9 mouse cellular contexts compared by ENCODE assay signal in the genomic region with DNA sequence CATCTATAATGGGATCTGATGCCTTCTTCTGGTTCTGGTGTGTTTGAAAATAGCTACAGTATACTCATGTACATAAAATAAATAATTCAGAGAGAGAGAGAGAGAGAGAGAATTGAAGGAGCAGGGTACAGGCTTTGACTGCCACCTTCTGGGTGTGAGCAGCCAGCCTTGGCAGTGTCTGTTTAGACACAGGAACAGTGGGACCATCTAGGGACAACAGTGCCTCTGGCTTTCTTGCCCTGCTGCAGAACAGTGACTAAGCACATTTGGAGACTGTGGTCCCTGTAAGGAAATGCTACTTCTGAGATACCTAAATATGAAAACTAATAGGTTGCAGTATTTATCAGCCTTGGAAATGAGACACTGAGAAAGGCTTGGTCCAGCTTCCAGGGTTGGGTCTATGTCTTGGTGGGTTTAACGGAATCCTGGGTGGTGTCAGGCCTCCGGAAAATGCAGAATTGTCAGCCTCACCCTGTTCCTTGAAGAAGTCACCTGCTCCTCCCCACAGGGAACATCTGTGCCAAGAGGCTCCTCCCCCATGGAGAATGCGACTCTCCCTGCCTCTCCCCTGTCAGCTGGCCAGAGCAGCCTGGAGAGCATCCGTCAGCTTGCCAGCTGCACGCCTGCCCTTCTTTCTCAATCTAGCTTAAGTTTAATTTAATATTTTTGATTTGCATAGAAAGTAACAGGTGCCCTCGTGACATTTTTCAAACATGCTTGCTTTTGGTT. TPM values are rescaled to one million over a fixed set of nuclear protein-coding genes. Genes with fewer than 3 reads are reported as not detected.
DNase-seq lines count a peak whose midpoint lies in the region; ATAC-seq and TF ChIP-seq lines count a peak whose summit lies in the region.
"Had no signal": no experiment of that assay in that cellular context is flagged by ENCODE, and none has a peak within 500 bp of the region (broad histone marks: within the 10 kb centered on the region; RNA-seq: fewer than 3 reads in every experiment).

No protein-coding gene starts in this region.

- no peaks in the 10 kb centered on the region for H3K4me1 ChIP-seq in hindbrain, postnatal 0 days (ENCODE audit: insufficient read depth, low read length)
- peaks cover 3% of the 10 kb centered on the region; the same call in 1 of the 2 replicates for H3K4me1 ChIP-seq in hindbrain, embryonic 11.5 days (replicated peaks; ENCODE audit: control insufficient read depth, insufficient read depth, low read length)
- H3K4me1 ChIP-seq in G1E (ENCODE audit: insufficient read depth, low read depth, low read length): peaks cover 80% of the 10 kb centered on the region
- peaks cover 77% of the 10 kb centered on the region for H3K4me1 ChIP-seq in liver, embryonic 15.5 days (replicated peaks)
- no peaks in the 10 kb centered on the region for H3K4me1 ChIP-seq in midbrain, embryonic 14.5 days (ENCODE audit: control insufficient read depth, insufficient read depth, low read length)

- peak; percentile 38 for TF ChIP-seq CTCF in hindbrain, postnatal 0 days (IDR thresholded peaks at IDR 0.05; ENCODE audit: low read depth)
- TF ChIP-seq CTCF in G1E (IDR thresholded peaks at IDR 0.05; ENCODE audit: low read depth, low read length): no peak

- no peak overlapping the region for H3K4me2 ChIP-seq in hindbrain, postnatal 0 days (ENCODE audit: low read depth, low read length)
- no peak overlapping the region for H3K4me2 ChIP-seq in hindbrain, embryonic 11.5 days (replicated peaks; ENCODE audit: low read depth, low read length)
- H3K4me2 ChIP-seq in liver, embryonic 15.5 days: peak overlapping the region; percentile 49
- no peak overlapping the region for H3K4me2 ChIP-seq in midbrain, embryonic 14.5 days (ENCODE audit: low read length)
- H3K4me2 ChIP-seq: neural tube, embryonic 13.5 days had no signal

- 42% methylated on average over 6 of the region's 6 CpGs for WGBS in hindbrain, postnatal 0 days
- 48% methylated on average over 6 of the region's 6 CpGs for WGBS in hindbrain, embryonic 11.5 days
- 28% methylated on average over 6 of the region's 6 CpGs for WGBS in liver, embryonic 15.5 days (ENCODE audit: insufficient replicate concordance)
- WGBS in midbrain, embryonic 14.5 days: 49% methylated on average over 6 of the region's 6 CpGs

- no peaks in the 10 kb centered on the region for H3K36me3 ChIP-seq in hindbrain, postnatal 0 days (ENCODE audit: insufficient read depth, low read length)
- no peaks in the 10 kb centered on the region for H3K36me3 ChIP-seq in hindbrain, embryonic 11.5 days (ENCODE audit: control insufficient read depth, insufficient read depth, low read length)
- H3K36me3 ChIP-seq in G1E (replicated peaks): no peaks in the 10 kb centered on the region
- 0 out of 2 replicates have a peak, but pooled peaks cover 8% of the 10 kb centered on the region for H3K36me3 ChIP-seq in liver, embryonic 15.5 days (replicated peaks)
- H3K36me3 ChIP-seq in midbrain, embryonic 14.5 days (ENCODE audit: control insufficient read depth, insufficient read depth, low read length): no peaks in the 10 kb centered on the region
- H3K36me3 ChIP-seq: neural tube, embryonic 13.5 days had no signal

- no peaks in the 10 kb centered on the region for H3K9me3 ChIP-seq in hindbrain, postnatal 0 days (ENCODE audit: low read length)
- no peaks in the 10 kb centered on the region for H3K9me3 ChIP-seq in hindbrain, embryonic 11.5 days (ENCODE audit: control insufficient read depth, low read length)
- 0 out of 2 replicates have a peak, but pooled peaks cover 4% of the 10 kb centered on the region for H3K9me3 ChIP-seq in G1E (replicated peaks)
- no peaks in the 10 kb centered on the region for H3K9me3 ChIP-seq in liver, embryonic 15.5 days (replicated peaks)
- H3K9me3 ChIP-seq in midbrain, embryonic 14.5 days (ENCODE audit: control insufficient read depth, low read length): no peaks in the 10 kb centered on the region
- H3K9me3 ChIP-seq: neural tube, embryonic 13.5 days had no signal

- H3K27ac ChIP-seq in hindbrain, postnatal 0 days: no peak overlapping the region
- no peak overlapping the region for H3K27ac ChIP-seq in hindbrain, embryonic 11.5 days (ENCODE audit: low read depth, low read length)
- peak overlapping the region; percentile 84 for H3K27ac ChIP-seq in liver, embryonic 15.5 days (replicated peaks)
- H3K27ac ChIP-seq in midbrain, embryonic 14.5 days (replicated peaks; ENCODE audit: low read depth, low read length): no peak overlapping the region
- H3K27ac ChIP-seq: neural tube, embryonic 13.5 days had no signal

- peak; percentile 30; the same call in 1 of the 2 replicates for ATAC-seq in hindbrain, postnatal 0 days
- no peak for ATAC-seq in hindbrain, embryonic 11.5 days (ENCODE audit: low FRiP score)
- ATAC-seq in G1E (ENCODE audit: extremely low read depth, insufficient number of reproducible peaks, low FRiP score, poor library complexity, severe bottlenecking): peak; percentile 58
- ATAC-seq in liver, embryonic 15.5 days (ENCODE audit: insufficient read depth): peak; percentile 74
- ATAC-seq in midbrain, embryonic 14.5 days (ENCODE audit: low FRiP score, low TSS enrichment): no peak

- no peak for DNase-seq in hindbrain, postnatal 0 days (ENCODE audit: low spot score)
- DNase-seq in hindbrain, embryonic 11.5 days (ENCODE audit: low spot score): no peak
- DNase-seq in G1E (ENCODE audit: low spot score): peak; percentile 70
- peak; percentile 81 for DNase-seq in gastrocnemius, postnatal 14 days
- DNase-seq in midbrain, embryonic 14.5 days: no peak
- no peak for DNase-seq in urinary bladder, adult 2 months (ENCODE audit: low spot score)
- DNase-seq in left cerebral cortex, adult 18-20 months (ENCODE audit: low spot score in 2 of 2): no peak

- no peaks in the 10 kb centered on the region for H3K27me3 ChIP-seq in hindbrain, postnatal 0 days (ENCODE audit: insufficient read depth, low read length)
- H3K27me3 ChIP-seq in hindbrain, embryonic 11.5 days (ENCODE audit: control insufficient read depth, insufficient read depth, low read length): no peaks in the 10 kb centered on the region
- no peaks in the 10 kb centered on the region for H3K27me3 ChIP-seq in G1E (ENCODE audit: insufficient read depth, low read length)
- no peaks in the 10 kb centered on the region for H3K27me3 ChIP-seq in liver, embryonic 15.5 days
- H3K27me3 ChIP-seq in midbrain, embryonic 14.5 days (ENCODE audit: control insufficient read depth, insufficient read depth, low read length): no peaks in the 10 kb centered on the region
- H3K27me3 ChIP-seq: neural tube, embryonic 13.5 days had no signal

- H3K4me3 ChIP-seq in hindbrain, postnatal 0 days (ENCODE audit: low read length): no peak overlapping the region
- H3K4me3 ChIP-seq in hindbrain, embryonic 11.5 days (ENCODE audit: low read depth, low read length): no peak overlapping the region
- peak overlapping the region; percentile 57; the same call in 1 of the 2 replicates for H3K4me3 ChIP-seq in G1E (ENCODE audit: low read depth, low read length)
- H3K4me3 ChIP-seq in liver, embryonic 15.5 days (replicated peaks): no peak overlapping the region
- H3K4me3 ChIP-seq in midbrain, embryonic 14.5 days (replicated peaks; ENCODE audit: low read depth, low read length): no peak overlapping the region
- H3K4me3 ChIP-seq: neural tube, embryonic 13.5 days had no signal

- no peak overlapping the region for H3K9ac ChIP-seq in hindbrain, postnatal 0 days (replicated peaks; ENCODE audit: low read length)
- no peak overlapping the region for H3K9ac ChIP-seq in hindbrain, embryonic 11.5 days (ENCODE audit: low read depth, low read length)
- H3K9ac ChIP-seq in liver, embryonic 15.5 days: peak overlapping the region; percentile 31; the same call in 1 of the 2 replicates
- no peak overlapping the region for H3K9ac ChIP-seq in midbrain, embryonic 14.5 days (replicated peaks; ENCODE audit: low read length)
- H3K9ac ChIP-seq: neural tube, embryonic 13.5 days had no signal

- intact Hi-C loops in gastrocnemius, postnatal 14 days (cut with DNase I; ENCODE audit: low total_unique reads): no loop called here

RNA-seq across cellular contexts. Expression of a gene that starts 8.4 kb away (rescaled TPM):
- total RNA-seq in hindbrain, postnatal 0 days (2014; rRNA removed): 12.8 and 14.8 TPM in 2 replicates
- polyA plus RNA-seq in hindbrain, postnatal 0 days (2015; fragmentation: Nextera tagmentation; extraction: Ambion mirVana): 17.1 and 18.1 TPM in 2 replicates
- 12.9 and 13.0 TPM in 2 replicates for polyA plus RNA-seq in hindbrain, embryonic 11.5 days (2014; fragmentation: Nextera tagmentation; extraction: Ambion mirVana)
- total RNA-seq in G1E (2014; fragmentation: Nextera tagmentation): 11.5 and 17.4 TPM in 2 replicates
- total RNA-seq in G1E (2017): 5.7 and 7.4 TPM in 2 replicates
- 10.7 and 12.0 TPM in 2 replicates for polyA plus RNA-seq in G1E (2012)
- 10 to 100 TPM; 10.1 to 12.4 TPM for total RNA-seq in gastrocnemius, postnatal 14 days (2021)
- polyA plus RNA-seq in liver, embryonic 15.5 days (2015; fragmentation: Nextera tagmentation; extraction: Ambion mirVana): 8.2 and 8.7 TPM in 2 replicates
- polyA plus RNA-seq in midbrain, embryonic 14.5 days (2014; fragmentation: Nextera tagmentation; extraction: Ambion mirVana): 15.9 and 17.6 TPM in 2 replicates
- polyA plus RNA-seq in urinary bladder, adult 2 months (2012; rRNA removed): 14.2 and 14.9 TPM in 2 replicates
- total RNA-seq in left cerebral cortex, adult 18-20 months (2021): 1 to 10 TPM; 5.1 to 5.2 TPM

RNA-seq across cellular contexts. Expression of a gene that starts 45.2 kb away (rescaled TPM):
- 2.3 TPM in 1 of 2 replicates, not detected in the other for total RNA-seq in hindbrain, postnatal 0 days (2014; rRNA removed)
- polyA plus RNA-seq in hindbrain, postnatal 0 days (2015; fragmentation: Nextera tagmentation; extraction: Ambion mirVana): 0.14 and 0.50 TPM in 2 replicates
- polyA plus RNA-seq in hindbrain, embryonic 11.5 days (2014; fragmentation: Nextera tagmentation; extraction: Ambion mirVana): 0.26 and 0.32 TPM in 2 replicates
- total RNA-seq in G1E (2014; fragmentation: Nextera tagmentation): not detected in 2 replicates
- total RNA-seq in G1E (2017): 0.06 and 0.22 TPM in 2 replicates
- polyA plus RNA-seq in G1E (2012): not detected in 2 replicates
- 10 to 100 TPM; 51.9 to 71.6 TPM for total RNA-seq in gastrocnemius, postnatal 14 days (2021)
- polyA plus RNA-seq in liver, embryonic 15.5 days (2015; fragmentation: Nextera tagmentation; extraction: Ambion mirVana): 0.85 and 1.1 TPM in 2 replicates
- polyA plus RNA-seq in midbrain, embryonic 14.5 days (2014; fragmentation: Nextera tagmentation; extraction: Ambion mirVana): not detected in 2 replicates
- polyA plus RNA-seq in urinary bladder, adult 2 months (2012; rRNA removed): 0.36 and 0.81 TPM in 2 replicates
- total RNA-seq in left cerebral cortex, adult 18-20 months (2021): 1 to 10 TPM; 1.0 to 1.6 TPM

RNA-seq across cellular contexts. Expression of a gene that starts 49.8 kb away (rescaled TPM):
- 317 and 341 TPM in 2 replicates for total RNA-seq in hindbrain, postnatal 0 days (2014; rRNA removed)
- 400 and 402 TPM in 2 replicates for polyA plus RNA-seq in hindbrain, postnatal 0 days (2015; fragmentation: Nextera tagmentation; extraction: Ambion mirVana)
- 261 and 286 TPM in 2 replicates for polyA plus RNA-seq in hindbrain, embryonic 11.5 days (2014; fragmentation: Nextera tagmentation; extraction: Ambion mirVana)
- total RNA-seq in G1E (2014; fragmentation: Nextera tagmentation) (206 and 208 TPM in 2 replicates), G1E (2017) (458 and 554 TPM in 2 replicates)
- polyA plus RNA-seq in G1E (2012): 150 and 233 TPM in 2 replicates
- total RNA-seq in gastrocnemius, postnatal 14 days (2021): 100 to 1,000 TPM; 222 to 232 TPM
- 200 and 205 TPM in 2 replicates for polyA plus RNA-seq in liver, embryonic 15.5 days (2015; fragmentation: Nextera tagmentation; extraction: Ambion mirVana)
- 252 and 292 TPM in 2 replicates for polyA plus RNA-seq in midbrain, embryonic 14.5 days (2014; fragmentation: Nextera tagmentation; extraction: Ambion mirVana)
- 555 and 563 TPM in 2 replicates for polyA plus RNA-seq in urinary bladder, adult 2 months (2012; rRNA removed)
- total RNA-seq in left cerebral cortex, adult 18-20 months (2021): 100 to 1,000 TPM; 269 to 280 TPM

Comparison
In these comparisons a context has a peak if more than half of its experiments do, and no peak if none do; other contexts are left out.
1. ATAC-seq: peak in hindbrain, postnatal 0 days (single experiment), G1E (single experiment) and liver, embryonic 15.5 days (single experiment); none in hindbrain, embryonic 11.5 days (single experiment) and midbrain, embryonic 14.5 days (single experiment).
2. DNase-seq: peak in G1E (single experiment) and gastrocnemius, postnatal 14 days (single experiment); none in hindbrain, postnatal 0 days (single experiment), hindbrain, embryonic 11.5 days (single experiment), midbrain, embryonic 14.5 days (single experiment), urinary bladder, adult 2 months (single experiment) and left cerebral cortex, adult 18-20 months (0 of 2).